Mouse (Mus musculus) lung, adult 2 months (tissue): Measurements from ENCODE around the gene Socs7.

Experiments
- CTCF ChIP-seq: fragments of 200-500 bp; IDR thresholded peaks from 2 replicates; pipeline ENCODE4 v1.5.1; 2011; ENCODE audit warnings: mild to moderate bottlenecking, low read length, control low read depth; ENCODE audit not compliant: insufficient read depth
- POLR2A ChIP-seq: fragments of 200-500 bp; IDR thresholded peaks from 2 replicates; pipeline ENCODE4 v1.6.1; 2011; ENCODE audit warnings: low read depth, mild to moderate bottlenecking, control low read depth, low read length, borderline replicate concordance; ENCODE audit errors: extremely low read depth

DNA sequence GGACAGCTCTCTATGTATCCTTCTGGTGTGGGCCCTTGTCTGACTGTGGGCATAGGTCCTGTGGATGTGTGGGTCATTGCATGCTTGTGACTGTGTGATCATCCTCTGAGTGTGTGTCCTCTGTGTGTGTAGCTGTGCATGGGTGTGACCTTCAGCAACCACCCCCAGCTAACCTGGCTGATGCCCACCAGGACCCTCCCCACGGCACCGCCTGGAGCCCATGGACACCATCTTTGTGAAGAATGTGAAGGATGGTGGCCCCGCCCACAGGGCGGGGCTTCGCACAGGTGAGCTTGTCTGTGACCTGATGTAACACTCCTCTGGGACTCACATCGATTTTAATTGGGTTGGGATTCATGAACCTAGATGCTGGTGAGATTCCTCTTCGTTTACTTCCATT, 85.6 kb downstream of the Socs7 start:
- no peak for TF ChIP-seq POLR2A
- TF ChIP-seq CTCF: no peak
